Mouse (Mus musculus): ENCODE data around the gene Cspg4.

Cspg4 gene

GRCm38 (mm10) chr9:56864832-56865231 lies at the start of gene Cspg4:
TSS of gene Cspg4 (plus strand) at chr9:56865033.
- DNase-seq: peak; percentile 62

GRCm38 (mm10) chr9:56824900-56825299 lies 39.9 kb upstream of the Cspg4 start:
- DNase-seq: peak; percentile 22

- no peak for DNase-seq
Measured at GRCm38 (mm10) chr9:56825476-56826213, 39.2 kb upstream of the Cspg4 start.

GRCm38 (mm10) chr9:56828146-56828545 lies 36.7 kb upstream of the Cspg4 start:
- DNase-seq: no peak

- DNase-seq: no peak
Measured at GRCm38 (mm10) chr9:56828841-56829240, 36.0 kb upstream of the Cspg4 start.

- no peak for DNase-seq
Measured at GRCm38 (mm10) chr9:56830162-56830561, 34.7 kb upstream of the Cspg4 start.

GRCm38 (mm10) chr9:56831904-56832303 lies 32.9 kb upstream of the Cspg4 start:
- no peak for DNase-seq

- no peak for DNase-seq
Measured at GRCm38 (mm10) chr9:56832900-56833299, 31.9 kb upstream of the Cspg4 start.

- DNase-seq: no peak
Measured at GRCm38 (mm10) chr9:56835152-56835551, 29.7 kb upstream of the Cspg4 start.

- no peak for DNase-seq
Measured at GRCm38 (mm10) chr9:56840721-56841120, 24.1 kb upstream of the Cspg4 start.

- no peak for DNase-seq
Measured at GRCm38 (mm10) chr9:56841864-56842263, 23.0 kb upstream of the Cspg4 start.

- DNase-seq: no peak
Measured at GRCm38 (mm10) chr9:56842303-56842719, 22.5 kb upstream of the Cspg4 start.

GRCm38 (mm10) chr9:56843679-56844188 lies 21.1 kb upstream of the Cspg4 start:
- DNase-seq: peak; percentile 77

GRCm38 (mm10) chr9:56844644-56845043 lies 20.2 kb upstream of the Cspg4 start:
- DNase-seq: no peak

- DNase-seq: peak; percentile 77
Measured at GRCm38 (mm10) chr9:56847523-56847922, 17.3 kb upstream of the Cspg4 start.

- DNase-seq: peak; percentile 70
Measured at GRCm38 (mm10) chr9:56850128-56850904, 14.5 kb upstream of the Cspg4 start.

GRCm38 (mm10) chr9:56850905-56851252 lies 14.0 kb upstream of the Cspg4 start:
- no peak for DNase-seq

- DNase-seq: peak; percentile 67
Measured at GRCm38 (mm10) chr9:56851778-56852177, 13.1 kb upstream of the Cspg4 start.

- peak; percentile 15 for DNase-seq
Measured at GRCm38 (mm10) chr9:56857463-56857862, 7.4 kb upstream of the Cspg4 start.

GRCm38 (mm10) chr9:56860035-56860434 lies 4.8 kb upstream of the Cspg4 start:
- no peak for DNase-seq

- DNase-seq: peak; percentile 32
Measured at GRCm38 (mm10) chr9:56860486-56861269, 4.2 kb upstream of the Cspg4 start.

- DNase-seq: no peak
Measured at GRCm38 (mm10) chr9:56862863-56863262, 2.0 kb upstream of the Cspg4 start.

GRCm38 (mm10) chr9:56864216-56864729 lies 560 bp upstream of the Cspg4 start, which contains the start of gene Odf3l1:
TSS of gene Odf3l1 (minus strand) at chr9:56864679.
- DNase-seq: no peak
